ENCODE assay signal across 32 mouse cellular contexts in the genomic region with DNA sequence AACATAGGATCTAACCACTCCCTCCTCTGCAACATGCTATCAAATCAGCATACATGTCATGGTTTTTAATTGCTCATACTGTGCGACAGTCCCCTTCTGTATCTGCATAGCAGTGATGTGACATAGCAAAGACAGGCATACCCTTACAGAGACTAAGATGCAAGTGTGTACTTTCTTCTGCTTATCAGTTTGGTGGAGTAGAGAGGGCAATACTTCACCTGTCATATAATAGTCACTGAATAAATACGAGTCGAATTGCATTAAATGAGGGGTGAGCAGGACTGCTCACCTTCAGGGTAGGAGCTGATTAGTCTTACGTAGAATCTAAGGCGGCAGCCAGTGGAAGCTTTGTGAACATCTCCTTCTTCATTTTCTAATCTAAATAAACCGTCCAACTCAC.
"Had no signal": no experiment of that assay in that cellular context is flagged by ENCODE, and none has a peak within 500 bp of the region (broad histone marks: within the 10 kb centered on the region; RNA-seq: fewer than 3 reads in every experiment).

No protein-coding gene starts in this region.

- H3K27me3 ChIP-seq: limb, embryonic 12.5 days; limb, embryonic 13.5 days; limb, embryonic 15.5 days; liver, embryonic 12.5 days; liver, embryonic 13.5 days; liver, embryonic 15.5 days; lung, embryonic 15.5 days; megakaryocyte, embryonic 14.5 days; midbrain, embryonic 12.5 days; midbrain, embryonic 13.5 days; midbrain, embryonic 15.5 days; neural tube, embryonic 12.5 days had no signal

- H3K9ac ChIP-seq: limb, embryonic 12.5 days; limb, embryonic 13.5 days; limb, embryonic 15.5 days; liver, embryonic 12.5 days; liver, embryonic 13.5 days; liver, embryonic 14.5 days; liver, embryonic 15.5 days; liver, postnatal 0 days; lung, embryonic 14.5 days; lung, embryonic 15.5 days; midbrain, embryonic 12.5 days; midbrain, embryonic 13.5 days; midbrain, embryonic 15.5 days; neural tube, embryonic 12.5 days had no signal

- H3K9me3 ChIP-seq: limb, embryonic 10.5 days; limb, embryonic 13.5 days; limb, embryonic 15.5 days; liver, embryonic 12.5 days; liver, embryonic 13.5 days; liver, embryonic 15.5 days; lung, embryonic 15.5 days; midbrain, embryonic 10.5 days; midbrain, embryonic 12.5 days; midbrain, embryonic 13.5 days; midbrain, embryonic 15.5 days; neural tube, embryonic 12.5 days had no signal

- H3K4me3 ChIP-seq: limb, embryonic 10.5 days; limb, embryonic 12.5 days; limb, embryonic 13.5 days; limb, embryonic 15.5 days; liver, embryonic 12.5 days; liver, embryonic 13.5 days; liver, embryonic 15.5 days; lung, embryonic 15.5 days; megakaryocyte, embryonic 14.5 days; midbrain, embryonic 10.5 days; midbrain, embryonic 12.5 days; midbrain, embryonic 13.5 days; midbrain, embryonic 15.5 days; myocyte; neural tube, embryonic 12.5 days had no signal

- H3K4me1 ChIP-seq: limb, embryonic 12.5 days; limb, embryonic 13.5 days; limb, embryonic 15.5 days; liver, embryonic 12.5 days; liver, embryonic 13.5 days; liver, embryonic 15.5 days; lung, embryonic 15.5 days; megakaryocyte, embryonic 14.5 days; midbrain, embryonic 10.5 days; midbrain, embryonic 12.5 days; midbrain, embryonic 13.5 days; midbrain, embryonic 15.5 days; neural tube, embryonic 12.5 days had no signal

- DNase-seq: left cerebral cortex, postnatal 4 days; liver; liver, embryonic 13.5 days; liver, postnatal 0 days; lung, adult 18-20 months; lung, adult 2 months; lung, embryonic 14.5 days; lung, postnatal 10 days; lung, postnatal 14 days; lung, postnatal 36 days; lung, postnatal 4 days; midbrain, embryonic 14.5 days had no signal

- H3K4me2 ChIP-seq: limb, embryonic 12.5 days; limb, embryonic 13.5 days; limb, embryonic 15.5 days; liver, embryonic 11.5 days; liver, embryonic 12.5 days; liver, embryonic 13.5 days; liver, embryonic 15.5 days; lung, embryonic 14.5 days; lung, embryonic 15.5 days; midbrain, embryonic 11.5 days; midbrain, embryonic 12.5 days; midbrain, embryonic 13.5 days; midbrain, embryonic 15.5 days; neural tube, embryonic 12.5 days had no signal

- H3K36me3 ChIP-seq: limb, embryonic 10.5 days; limb, embryonic 12.5 days; limb, embryonic 13.5 days; limb, embryonic 15.5 days; liver, embryonic 12.5 days; liver, embryonic 13.5 days; liver, embryonic 15.5 days; lung, embryonic 15.5 days; midbrain, embryonic 10.5 days; midbrain, embryonic 12.5 days; midbrain, embryonic 13.5 days; midbrain, embryonic 15.5 days; neural tube, embryonic 12.5 days had no signal

- H3K27ac ChIP-seq: limb, embryonic 10.5 days; limb, embryonic 12.5 days; limb, embryonic 13.5 days; limb, embryonic 15.5 days; liver, embryonic 12.5 days; liver, embryonic 13.5 days; liver, embryonic 14.5 days; liver, embryonic 15.5 days; lung, embryonic 15.5 days; macrophage; midbrain, embryonic 10.5 days; midbrain, embryonic 12.5 days; midbrain, embryonic 13.5 days; midbrain, embryonic 15.5 days; neural tube, embryonic 12.5 days had no signal

- ATAC-seq: liver, embryonic 12.5 days; liver, postnatal 0 days; lung, postnatal 0 days; midbrain, embryonic 13.5 days; midbrain, embryonic 15.5 days; midbrain, embryonic 16.5 days had no signal
